Mouse (Mus musculus): ENCODE results near the gene Vti1a.

Vti1a gene

GRCm38 (mm10) chr19:55313649-55314048 is 2.4 kb upstream of the Vti1a start:
- no peak for DNase-seq (ENCODE audit: low spot score)

- peak; percentile 83 for DNase-seq (ENCODE audit: low spot score)
Observed at GRCm38 (mm10) chr19:55315452-55316108, 515 bp upstream of the Vti1a start, which contains the start of gene Zdhhc6. Gene Zdhhc6 (minus strand): TSS chr19:55316032.

GRCm38 (mm10) chr19:55316901-55317300 is 806 bp downstream of the Vti1a start:
- no peak for DNase-seq (ENCODE audit: low spot score)

DNA sequence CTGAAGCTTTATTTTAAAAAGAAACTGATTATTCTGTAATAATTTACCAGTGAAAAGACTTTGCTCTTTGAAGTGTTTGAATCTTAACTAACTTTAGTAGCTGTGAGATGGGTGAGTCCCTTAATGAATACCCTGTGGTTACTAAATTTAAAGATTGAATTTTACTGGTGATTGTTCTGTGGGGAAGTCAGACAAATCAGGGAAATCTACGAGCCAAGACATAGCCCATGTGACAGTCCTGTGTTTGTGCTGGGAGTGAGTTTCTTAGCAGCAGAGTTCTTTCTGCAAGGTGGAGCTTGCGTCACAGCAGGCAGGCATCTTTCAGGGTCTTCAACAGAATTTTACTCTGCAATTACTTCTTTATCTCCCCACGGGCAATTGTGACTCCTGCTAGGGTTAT is 2.9 kb downstream of the Vti1a start:
- no peak for DNase-seq (ENCODE audit: low spot score)

GRCm38 (mm10) chr19:55319521-55319920 is 3.4 kb downstream of the Vti1a start:
- DNase-seq (ENCODE audit: low spot score), result no peak

GRCm38 (mm10) chr19:55322604-55323003 is 6.5 kb downstream of the Vti1a start:
- no peak for DNase-seq (ENCODE audit: low spot score)

GRCm38 (mm10) chr19:55327510-55327909 is 11.4 kb downstream of the Vti1a start:
- no peak for DNase-seq (ENCODE audit: low spot score)

DNA sequence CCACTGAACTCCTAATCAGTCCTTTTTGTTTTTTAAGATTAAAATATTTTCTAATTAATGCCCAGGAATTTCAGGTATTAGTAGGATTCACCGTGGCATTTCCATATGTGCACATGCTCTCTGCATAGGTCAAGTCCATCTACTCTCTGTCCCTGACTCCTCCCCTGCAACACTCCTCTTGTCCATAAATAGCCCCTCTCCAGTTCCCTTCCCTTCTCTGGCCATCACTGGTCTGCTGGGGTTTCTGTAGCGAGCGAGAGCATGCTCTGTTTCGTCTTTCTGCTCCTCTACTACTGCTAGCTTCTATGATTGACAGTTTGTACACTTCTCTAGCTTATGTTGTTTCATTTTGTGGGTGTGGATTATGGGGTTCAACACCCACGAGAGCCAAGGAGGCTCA is 15.7 kb downstream of the Vti1a start:
- no peak for DNase-seq (ENCODE audit: low spot score)

GRCm38 (mm10) chr19:55332641-55333268 is 16.7 kb downstream of the Vti1a start:
- peak; percentile 26 for DNase-seq (ENCODE audit: low spot score)

- no peak for DNase-seq (ENCODE audit: low spot score)
Observed at GRCm38 (mm10) chr19:55335881-55336280, 19.8 kb downstream of the Vti1a start.

DNA sequence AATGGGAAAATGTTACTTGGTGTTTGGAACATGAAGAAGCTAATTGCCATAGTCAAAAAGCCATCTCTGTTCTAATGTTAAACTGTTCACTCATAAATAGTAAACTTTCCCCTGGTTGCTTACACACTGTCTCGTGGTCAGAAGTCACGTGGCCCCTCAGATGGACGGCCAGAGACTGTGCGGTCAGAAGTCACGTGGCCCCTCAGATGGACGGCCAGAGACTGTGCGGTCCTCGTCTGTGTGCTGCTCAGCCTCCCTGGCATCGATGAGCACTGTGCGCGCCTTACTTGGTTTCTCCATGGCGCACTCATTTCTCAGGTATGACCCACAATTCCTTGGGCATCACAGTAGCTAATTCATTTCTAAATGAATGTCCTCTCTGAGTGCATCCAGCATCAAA is 20.3 kb downstream of the Vti1a start:
- DNase-seq (ENCODE audit: low spot score), result no peak

DNA sequence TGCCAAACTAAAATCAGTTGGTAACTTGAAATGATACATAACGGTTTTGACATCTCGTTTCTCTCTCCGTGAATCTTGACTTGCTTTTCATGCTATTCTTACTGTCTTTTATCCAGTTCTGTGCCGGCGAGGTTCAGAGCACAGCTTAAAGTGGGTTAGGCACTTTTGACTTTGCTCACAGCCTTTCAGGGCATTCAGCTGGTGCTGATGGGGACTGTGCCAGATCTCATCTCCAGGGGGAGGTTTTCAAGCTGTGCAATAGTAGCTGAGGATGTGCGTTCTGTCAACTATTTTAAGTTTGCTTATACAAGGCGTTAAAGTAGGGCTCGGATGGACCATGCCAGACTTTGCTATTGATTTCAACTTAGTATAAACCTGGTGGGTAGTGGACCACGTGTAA is 21.0 kb downstream of the Vti1a start:
- DNase-seq (ENCODE audit: low spot score), result no peak

DNA sequence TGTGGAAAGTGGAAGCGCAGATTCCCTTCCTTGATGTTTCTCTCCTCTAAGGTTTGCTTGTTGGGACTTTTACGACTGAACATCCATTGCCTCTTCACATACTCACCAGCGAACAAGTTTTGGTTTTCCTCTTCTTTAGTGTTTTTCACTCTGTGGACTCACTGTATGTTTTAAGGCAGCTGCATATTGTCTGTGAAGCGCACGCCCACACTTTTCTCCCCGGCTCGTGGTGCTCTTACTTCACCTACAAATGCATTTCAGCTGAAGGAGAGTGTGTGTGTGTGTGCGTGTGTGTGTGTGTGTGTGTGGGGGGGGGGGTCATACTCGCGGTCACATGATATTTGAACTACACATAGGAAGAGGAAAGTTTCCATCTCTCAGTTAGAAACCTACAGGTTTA is 21.6 kb downstream of the Vti1a start:
- DNase-seq (ENCODE audit: low spot score), result no peak

DNA sequence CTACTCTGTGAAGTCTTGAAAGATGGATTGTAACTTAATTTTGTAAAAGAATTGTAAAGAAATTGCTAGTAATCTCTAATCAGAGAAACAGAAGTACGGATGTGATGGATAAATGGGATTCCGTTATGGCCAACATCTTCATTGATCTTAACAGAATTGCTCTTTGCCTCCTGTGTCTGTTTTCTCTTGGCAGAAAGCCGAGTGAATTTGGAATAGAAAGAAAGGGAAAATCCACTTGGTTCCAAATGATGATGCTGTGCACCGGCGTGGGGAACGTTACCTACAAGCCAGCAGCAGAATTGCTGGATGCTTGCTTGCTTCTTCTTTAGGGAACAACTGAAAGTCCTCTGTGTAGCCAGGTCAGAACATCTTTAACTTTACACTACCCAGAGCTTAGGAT is 24.4 kb downstream of the Vti1a start:
- DNase-seq (ENCODE audit: low spot score), result no peak

DNA sequence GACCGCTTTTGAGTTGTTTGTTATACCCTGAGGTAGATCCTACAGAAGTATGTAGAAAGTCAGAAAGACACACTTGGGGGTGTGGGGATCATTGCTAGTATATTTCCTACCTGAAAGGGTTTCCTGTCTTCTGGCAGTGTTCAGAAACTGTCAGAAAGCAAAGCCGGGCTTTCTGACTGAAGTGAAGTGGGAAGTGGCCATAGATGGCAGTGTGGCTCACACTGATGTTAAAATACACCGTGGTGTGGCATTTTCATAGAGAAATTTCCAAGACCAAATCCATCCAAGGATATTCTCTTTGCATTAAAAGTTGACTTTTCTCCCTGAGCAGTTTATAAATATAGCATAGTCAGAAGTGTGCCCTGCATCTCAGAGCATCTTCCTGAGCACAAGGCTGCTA is 25.3 kb downstream of the Vti1a start:
- DNase-seq (ENCODE audit: low spot score), result no peak

DNA sequence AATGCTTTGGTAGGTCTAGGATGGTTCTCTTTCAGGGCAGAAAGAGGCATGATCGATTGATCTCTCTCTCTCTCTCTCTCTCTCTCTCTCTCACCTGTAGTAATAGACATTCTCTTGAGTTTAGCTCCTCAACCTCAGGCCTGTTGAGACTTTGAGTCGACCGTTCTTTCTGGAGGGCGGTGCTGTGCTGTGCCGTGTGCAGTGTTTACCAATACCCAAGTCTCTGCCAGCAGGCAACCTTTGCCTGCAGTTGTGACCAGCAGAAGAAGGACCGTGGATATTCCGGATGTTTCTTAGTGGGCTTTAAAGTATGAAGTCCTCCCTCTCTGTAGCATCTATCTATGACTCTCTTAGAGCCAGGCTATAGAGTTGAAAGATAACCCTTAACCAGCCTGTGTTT is 26.3 kb downstream of the Vti1a start:
- DNase-seq (ENCODE audit: low spot score), result no peak

- no peak for DNase-seq (ENCODE audit: low spot score)
Observed at GRCm38 (mm10) chr19:55343274-55343673, 27.2 kb downstream of the Vti1a start.

DNA sequence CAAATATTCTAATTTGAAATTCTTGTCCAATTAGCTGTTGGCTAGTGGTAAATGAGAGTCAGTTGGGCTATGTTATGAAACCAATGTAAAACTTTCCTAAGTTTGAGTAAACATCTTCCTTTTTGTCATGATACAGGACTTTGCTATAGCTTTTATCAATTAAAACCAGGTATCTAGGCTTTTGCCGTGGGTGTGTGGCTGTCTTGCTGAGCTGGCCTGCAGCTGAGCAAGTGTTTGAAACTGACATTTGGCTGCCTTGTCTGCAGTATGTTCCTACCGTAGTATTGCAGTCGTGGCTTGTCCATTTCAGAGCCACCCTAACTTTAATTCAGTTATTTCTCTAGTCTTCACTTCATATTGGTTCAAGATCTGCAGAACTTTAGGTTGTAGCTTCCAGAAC is 32.1 kb downstream of the Vti1a start:
- DNase-seq (ENCODE audit: low spot score), result no peak

GRCm38 (mm10) chr19:55350673-55351378 is 34.7 kb downstream of the Vti1a start:
- no peak for DNase-seq (ENCODE audit: low spot score)

DNA sequence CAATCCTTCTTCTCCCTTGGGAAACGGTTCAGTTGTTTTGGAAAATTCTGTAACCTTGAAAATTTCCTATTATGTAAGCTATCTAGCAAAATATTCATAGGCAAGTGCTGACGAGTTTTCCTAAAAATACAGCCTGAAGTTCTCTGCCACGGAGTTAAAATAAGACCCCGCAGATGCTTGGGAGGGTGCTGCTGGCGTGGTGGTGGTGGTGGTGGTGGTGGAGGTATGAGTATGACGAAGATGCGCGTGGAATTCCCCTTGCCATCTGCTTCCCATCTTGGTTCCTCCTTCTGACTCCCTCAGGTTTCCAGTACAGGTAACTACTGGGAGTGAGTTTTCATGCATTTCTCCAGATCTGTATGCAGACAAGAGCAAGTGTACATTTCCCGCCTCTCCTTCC is 46.5 kb downstream of the Vti1a start:
- no peak for DNase-seq (ENCODE audit: low spot score)

GRCm38 (mm10) chr19:55369691-55370090 is 53.6 kb downstream of the Vti1a start:
- no peak for DNase-seq (ENCODE audit: low spot score)

- no peak for DNase-seq (ENCODE audit: low spot score)
Observed at GRCm38 (mm10) chr19:55376331-55376730, 60.2 kb downstream of the Vti1a start.

DNA sequence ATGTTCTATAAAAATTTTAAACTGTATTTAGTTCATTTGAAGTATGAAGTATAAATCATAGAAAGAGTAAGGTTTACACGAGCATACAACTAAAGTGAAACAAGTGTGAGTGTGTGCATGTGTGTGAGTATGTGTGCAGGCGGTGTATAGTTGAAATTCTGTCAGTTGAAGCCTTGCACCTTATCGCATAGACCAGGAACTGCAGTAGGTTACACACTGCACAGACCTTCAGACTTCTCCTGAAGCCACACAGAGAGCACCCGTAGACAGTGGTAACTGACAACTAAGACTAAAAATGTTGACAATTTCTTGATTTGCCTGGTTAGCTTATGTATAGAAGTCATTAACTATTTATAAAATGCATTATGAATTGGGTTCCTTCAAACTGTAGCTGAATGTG is 61.4 kb downstream of the Vti1a start:
- no peak for DNase-seq (ENCODE audit: low spot score)
